Mouse (Mus musculus) embryo, embryonic 10 days (tissue): ENCODE results near the gene Mms22l.
"Not testable (repeated sequence)": the region's sequence is repeated elsewhere in the genome, so short reads cannot be mapped to it uniquely, and the experiment has no call there.

Source experiments
- DNase-seq: peaks from one replicate; pipeline ENCODE4 v3.0.0-alpha.2; 2015; ENCODE audit warnings: low spot score

Gene Mms22l

GRCm38 (mm10) chr4:24496116-24496952, at the start of gene Mms22l:
Gene Mms22l, plus strand, starts transcription at chr4:24496451.
- DNase-seq, result peak; percentile 92

- DNase-seq, result not testable (repeated sequence)
Measured at GRCm38 (mm10) chr4:24484046-24484445, 12.2 kb upstream of the Mms22l start.

- DNase-seq, result no peak
Measured at GRCm38 (mm10) chr4:24496953-24497319, 685 bp downstream of the Mms22l start.

GRCm38 (mm10) chr4:24509195-24509594, 12.9 kb downstream of the Mms22l start:
- DNase-seq, result no peak

GRCm38 (mm10) chr4:24536989-24537388, 40.7 kb downstream of the Mms22l start:
- DNase-seq, result no peak

- no peak for DNase-seq
Measured at GRCm38 (mm10) chr4:24543421-24543820, 47.2 kb downstream of the Mms22l start.

GRCm38 (mm10) chr4:24544677-24545151, 48.5 kb downstream of the Mms22l start:
- peak; percentile 31 for DNase-seq

- peak; percentile 5 for DNase-seq
Measured at GRCm38 (mm10) chr4:24556116-24556820, 60.0 kb downstream of the Mms22l start.

GRCm38 (mm10) chr4:24557149-24557548, 60.9 kb downstream of the Mms22l start:
- DNase-seq, result no peak

GRCm38 (mm10) chr4:24568026-24568425, 71.8 kb downstream of the Mms22l start:
- no peak for DNase-seq

- DNase-seq, result no peak
Measured at GRCm38 (mm10) chr4:24568989-24569556, 72.8 kb downstream of the Mms22l start.

- DNase-seq, result peak; percentile 80
Measured at GRCm38 (mm10) chr4:24574276-24574675, 78.0 kb downstream of the Mms22l start.

- DNase-seq, result no peak
Measured at GRCm38 (mm10) chr4:24577594-24577993, 81.3 kb downstream of the Mms22l start.

- no peak for DNase-seq
Measured at GRCm38 (mm10) chr4:24582295-24582694, 86.0 kb downstream of the Mms22l start.

GRCm38 (mm10) chr4:24583997-24584396, 87.7 kb downstream of the Mms22l start:
- DNase-seq, result no peak

GRCm38 (mm10) chr4:24594824-24595223, 98.6 kb downstream of the Mms22l start:
- no peak for DNase-seq

- DNase-seq, result no peak
Measured at GRCm38 (mm10) chr4:24596942-24597611, 100.8 kb downstream of the Mms22l start.

GRCm38 (mm10) chr4:24598637-24599036, 102.4 kb downstream of the Mms22l start:
- no peak for DNase-seq

- no peak for DNase-seq
Measured at GRCm38 (mm10) chr4:24601711-24602110, 105.5 kb downstream of the Mms22l start.

GRCm38 (mm10) chr4:24609085-24609484, 112.8 kb downstream of the Mms22l start:
- DNase-seq, result no peak

- no peak for DNase-seq
Measured at GRCm38 (mm10) chr4:24609564-24609963, 113.3 kb downstream of the Mms22l start.

- DNase-seq, result peak; percentile 8
Measured at GRCm38 (mm10) chr4:24620005-24620404, 123.8 kb downstream of the Mms22l start.
